Mouse (Mus musculus) left cerebral cortex, postnatal 25 days (tissue): ENCODE measurements around the gene Hectd4. TPM values are rescaled to one million over a fixed set of nuclear protein-coding genes. Genes with fewer than 3 reads are reported as not detected.

Experiments
- DNase-seq, 2 experiments: peaks; one replicate each; pipeline ENCODE4 v3.0.0; 2022; ENCODE audit warnings: low spot score in 2 of 2, mixed read lengths in 1 of 2
- intact Hi-C: fragments of 180-260 bp; cut with DNase I; formaldehyde crosslinking; loops from one replicate; pipeline ENCODE4 v1.15.1; 2025
- total RNA-seq, 2 experiments: library from RNA; stranded (reverse); gene quantifications; 2 replicates each; pipeline ENCODE4 v1.2.3; 2021

Hectd4 gene
- total RNA-seq: 100 to 1,000 TPM; 183 to 193 TPM

- intact Hi-C loops: loop anchor here (5.0 kb wide), 2 partner anchors 67 to 152 kb away; no protein-coding TSS in a partner anchor
- DNase-seq: peak; percentile 95 to 97
Observed at GRCm38 (mm10) chr5:121219980-121220731, at the start of gene Hectd4. Hectd4 (plus strand) TSS chr5:121220219.

DNA sequence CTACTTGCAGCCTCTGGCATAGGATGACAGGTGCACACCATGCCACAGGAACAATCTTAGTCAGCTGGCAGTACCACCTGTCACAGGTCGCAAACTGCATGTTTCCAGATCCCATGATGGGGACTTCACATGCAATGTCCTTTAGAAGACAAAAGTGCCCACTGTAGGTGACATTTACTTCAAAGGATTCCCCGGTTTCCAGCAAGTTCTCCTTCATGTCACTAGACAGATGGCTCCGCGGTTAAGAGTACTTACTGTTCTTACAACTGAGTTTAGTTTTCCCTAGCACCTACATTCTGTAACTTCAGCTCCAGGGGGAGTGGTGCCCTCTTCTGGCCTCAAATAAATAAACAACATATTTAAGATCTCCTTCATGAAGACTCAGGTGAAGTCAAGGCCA is 47.2 kb upstream of the Hectd4 start:
- DNase-seq: peak in 1 of 2 experiments; percentile 49
- intact Hi-C loops: loop anchor here (5.0 to 10.0 kb wide), 2 partner anchors 221 to 358 kb away; partner anchors contain the start of gene Oas1c

GRCm38 (mm10) chr5:121179077-121179857 is 40.8 kb upstream of the Hectd4 start:
- intact Hi-C loops: loop anchor here (10.0 kb wide), 1 partner anchor 364 kb away; the partner anchor contains the start of gene Oas1c
- peak in 1 of 2 experiments; percentile 46 for DNase-seq

GRCm38 (mm10) chr5:121183269-121183668 is 36.8 kb upstream of the Hectd4 start:
- DNase-seq: no peak
- intact Hi-C loops: no loop called here

GRCm38 (mm10) chr5:121184375-121184774 is 35.6 kb upstream of the Hectd4 start:
- intact Hi-C loops: no loop called here
- no peak for DNase-seq

GRCm38 (mm10) chr5:121184945-121185551 is 35.0 kb upstream of the Hectd4 start:
- intact Hi-C loops: no loop called here

GRCm38 (mm10) chr5:121187580-121188001 is 32.4 kb upstream of the Hectd4 start:
- intact Hi-C loops: no loop called here
- DNase-seq: peak in 1 of 2 experiments; percentile 34

More at GRCm38 (mm10) chr5:121184945-121185551, 35.0 kb upstream of the Hectd4 start:
- peak in 1 of 2 experiments; percentile 33 for DNase-seq

DNA sequence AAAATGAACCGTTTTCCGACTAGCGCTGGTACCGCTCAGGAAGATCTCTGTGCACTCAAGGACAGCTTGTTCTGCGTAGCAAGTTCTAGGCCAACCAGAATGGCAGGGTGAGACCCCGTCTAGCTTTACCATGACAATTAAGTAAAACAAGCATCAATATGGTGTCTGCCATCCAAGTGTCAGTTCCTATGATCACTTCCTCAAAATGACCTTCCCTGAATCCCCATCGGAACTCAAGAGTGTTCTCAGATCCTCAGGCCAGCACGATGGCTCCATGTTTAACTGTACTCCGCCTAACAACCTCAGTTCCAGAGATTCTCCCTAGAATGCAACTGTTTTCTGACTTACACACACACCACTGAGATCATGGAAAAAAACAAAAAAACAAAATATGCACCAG is 31.8 kb upstream of the Hectd4 start:
- intact Hi-C loops: no loop called here
- no peak for DNase-seq

DNA sequence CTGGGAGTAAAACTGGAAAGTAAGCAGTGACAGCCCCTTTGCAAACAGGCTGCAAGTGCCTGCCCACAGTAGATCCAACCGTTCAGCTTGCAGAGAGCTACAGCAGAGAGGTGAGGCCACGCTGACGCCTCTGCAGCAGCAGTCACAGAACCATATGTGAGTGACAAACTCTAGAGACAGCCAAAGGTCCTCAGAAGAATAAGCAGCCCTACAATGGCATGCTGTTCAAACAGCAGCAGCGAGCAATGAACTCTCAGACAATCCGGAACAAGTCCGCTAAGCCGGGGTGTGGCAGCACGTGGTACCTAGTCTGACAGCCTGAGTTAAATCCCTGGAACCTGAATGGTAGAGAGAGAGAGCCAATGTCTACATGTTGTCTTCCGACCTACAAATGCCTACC is 30.8 kb upstream of the Hectd4 start:
- DNase-seq: peak in 1 of 2 experiments; percentile 50
- intact Hi-C loops: no loop called here

GRCm38 (mm10) chr5:121190210-121190835 is 29.7 kb upstream of the Hectd4 start:
- intact Hi-C loops: no loop called here
- DNase-seq: no peak

DNA sequence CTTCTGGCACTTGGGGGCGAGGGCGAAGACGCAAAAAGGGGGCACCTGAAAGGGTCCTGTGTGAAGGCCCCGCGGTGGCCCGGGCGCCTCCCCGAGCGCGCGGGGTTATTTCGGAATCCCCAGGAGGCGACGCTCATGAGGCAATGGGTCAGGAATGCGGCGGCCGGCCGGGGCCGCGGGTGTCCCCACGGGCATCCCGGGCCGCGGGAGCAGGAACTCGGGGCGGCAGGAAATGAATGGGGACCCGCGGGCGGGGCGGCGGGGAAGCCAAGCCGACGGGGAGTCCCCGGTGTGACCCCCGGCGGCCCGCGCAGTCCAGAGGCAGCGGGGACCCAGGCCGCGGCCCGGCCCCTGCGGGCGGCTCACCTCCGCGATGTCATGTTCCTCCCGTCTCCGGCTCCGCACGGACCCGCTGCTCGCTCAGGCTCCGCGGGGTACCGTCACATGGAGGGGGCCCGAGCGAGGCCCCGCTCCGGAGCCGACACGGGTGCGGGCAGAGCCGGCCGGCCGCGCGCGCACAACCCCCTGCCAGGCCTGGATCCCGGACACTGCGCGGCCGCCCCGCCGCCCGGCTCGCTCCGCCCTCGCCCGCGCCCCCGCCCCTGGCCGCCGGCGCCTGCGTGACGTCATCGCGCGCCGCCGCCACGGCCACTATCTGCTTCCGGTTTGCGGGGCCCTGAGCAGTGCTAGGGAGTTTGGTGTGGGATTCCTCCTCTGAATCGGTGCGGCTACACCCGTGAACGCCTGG is 29.0 kb upstream of the Hectd4 start, which contains the start of gene Ptpn11:
Gene Ptpn11 (minus strand): TSS at position 562 of the 748 bp plus-strand sequence.
- peak; percentile 83 to 85 for DNase-seq
- intact Hi-C loops: no loop called here

- DNase-seq: no peak
- intact Hi-C loops: no loop called here
Observed at GRCm38 (mm10) chr5:121191584-121191906, 28.5 kb upstream of the Hectd4 start.

GRCm38 (mm10) chr5:121194173-121194572 is 25.8 kb upstream of the Hectd4 start:
- no peak for DNase-seq
- intact Hi-C loops: no loop called here

DNA sequence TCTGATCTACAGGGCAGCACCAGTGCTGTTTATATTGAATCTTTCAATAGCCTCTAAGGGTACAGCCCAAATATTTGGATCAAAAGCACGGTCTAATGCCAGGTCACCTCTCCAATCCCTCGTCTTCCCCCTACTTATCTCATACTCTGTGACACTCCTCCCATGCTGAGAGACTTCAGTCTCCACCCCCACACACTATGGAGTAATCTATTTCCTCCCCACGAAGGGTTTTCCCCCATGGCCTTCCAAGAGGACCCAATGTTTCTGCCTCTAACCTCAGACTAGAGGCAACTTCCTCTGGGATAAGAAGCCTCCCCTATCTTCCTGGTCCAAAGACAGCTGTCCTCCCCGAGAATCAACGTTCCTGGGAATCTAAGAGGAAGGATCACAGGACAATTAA is 23.3 kb upstream of the Hectd4 start:
- intact Hi-C loops: no loop called here
- no peak for DNase-seq

DNA sequence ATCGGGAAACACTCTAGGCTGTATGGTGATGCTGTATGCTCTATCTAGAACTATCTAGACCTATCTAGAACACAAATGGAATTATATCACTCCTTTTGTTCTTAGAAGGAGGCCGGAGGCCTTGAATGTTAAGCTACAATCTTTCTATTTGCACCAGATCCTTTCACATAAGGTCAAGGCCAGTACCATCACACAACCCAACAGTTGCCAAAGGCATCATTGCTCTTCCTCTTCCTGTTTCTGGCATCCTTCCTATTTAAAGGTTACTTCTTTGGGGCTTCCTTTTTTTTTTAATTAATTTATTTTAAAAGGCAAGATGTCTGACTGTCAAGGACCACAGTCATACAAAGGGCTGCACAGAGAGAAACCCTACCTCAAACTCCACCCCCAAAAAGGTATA is 22.7 kb upstream of the Hectd4 start:
- intact Hi-C loops: no loop called here
- no peak for DNase-seq

DNA sequence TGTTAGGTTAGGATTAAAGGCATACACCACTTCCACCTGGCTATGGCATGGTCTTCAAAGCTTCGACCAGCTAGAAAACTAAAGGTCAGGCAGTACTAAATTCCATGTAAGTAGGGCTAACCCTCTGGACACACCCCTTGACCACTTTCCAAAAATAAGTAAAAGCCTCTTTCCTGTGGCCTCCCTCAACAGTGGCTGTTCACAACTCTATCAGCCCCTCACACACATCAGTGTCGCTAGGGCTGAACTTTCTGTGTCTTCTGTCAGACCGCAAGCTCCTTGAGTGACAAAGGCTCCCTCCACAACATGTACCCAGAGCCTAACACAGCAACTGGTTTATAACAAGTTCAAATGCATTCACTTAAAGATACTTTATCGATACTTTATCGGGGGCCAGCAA is 21.6 kb upstream of the Hectd4 start:
- no peak for DNase-seq
- intact Hi-C loops: no loop called here

- intact Hi-C loops: no loop called here
- DNase-seq: peak in 1 of 2 experiments; percentile 50
Observed at GRCm38 (mm10) chr5:121201739-121202138, 18.3 kb upstream of the Hectd4 start.

- no peak for DNase-seq
- intact Hi-C loops: no loop called here
Observed at GRCm38 (mm10) chr5:121202467-121202866, 17.6 kb upstream of the Hectd4 start.
